Comparison of ENCODE assay signal across 9 mouse cellular contexts in the genomic region with DNA sequence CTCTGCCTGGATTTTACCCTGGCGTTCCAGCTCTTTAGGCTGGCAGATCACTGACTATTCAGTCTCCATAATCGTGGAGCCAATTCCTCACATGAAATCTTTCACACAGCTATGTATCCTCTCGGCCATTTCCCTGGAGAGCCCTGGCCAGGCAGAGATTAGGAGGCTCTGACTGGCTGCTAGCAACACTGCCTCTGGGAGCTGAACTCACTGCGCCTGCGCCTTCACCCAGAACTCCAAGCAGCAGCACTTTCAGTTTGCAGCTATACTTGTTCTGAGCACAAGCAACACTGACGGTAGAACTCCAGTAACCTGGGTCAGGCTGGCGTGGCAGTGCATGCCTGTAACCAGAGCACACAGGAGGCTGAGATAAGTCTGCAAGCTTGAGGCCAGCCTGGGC. TPM values are rescaled to one million over a fixed set of nuclear protein-coding genes. Genes with fewer than 3 reads are reported as not detected.
DNase-seq lines count a peak whose midpoint lies in the region; ATAC-seq and TF ChIP-seq lines count a peak whose summit lies in the region.
"Had no signal": no experiment of that assay in that cellular context is flagged by ENCODE, and none has a peak within 500 bp of the region (broad histone marks: within the 10 kb centered on the region; RNA-seq: fewer than 3 reads in every experiment).

No protein-coding gene starts in this region.

- peak overlapping the region; percentile 72 for H3K27ac ChIP-seq in gastrocnemius, adult 2 months
- H3K27ac ChIP-seq in hindbrain, embryonic 13.5 days = 0 out of 2 replicates have a peak overlapping the region, but pooled peaks have one; percentile 52
- H3K27ac ChIP-seq: neural tube, embryonic 12.5 days had no signal

- no peak for TF ChIP-seq CTCF in gastrocnemius, adult 2 months (IDR thresholded peaks at IDR 0.05)

- peaks cover 87% of the 10 kb centered on the region for H3K4me1 ChIP-seq in megakaryocyte, embryonic 14.5 days
- peaks cover 73% of the 10 kb centered on the region for H3K4me1 ChIP-seq in hindbrain, embryonic 13.5 days (replicated peaks)

- 76% methylated on average over 7 of the region's 7 CpGs for WGBS in hindbrain, embryonic 13.5 days

- H3K27me3 ChIP-seq in megakaryocyte, embryonic 14.5 days (replicated peaks) = no peaks in the 10 kb centered on the region
- H3K27me3 ChIP-seq in hindbrain, embryonic 13.5 days = no peaks in the 10 kb centered on the region
- H3K27me3 ChIP-seq: neural tube, embryonic 12.5 days had no signal

- intact Hi-C loops in gastrocnemius, adult 2 months (cut with DNase I) = no loop called here
- intact Hi-C loops in left cerebral cortex, postnatal 25 days (cut with DNase I) = no loop called here

- H3K36me3 ChIP-seq in megakaryocyte, embryonic 14.5 days (replicated peaks; ENCODE audit: low read length) = peaks cover 32% of the 10 kb centered on the region
- H3K36me3 ChIP-seq in hindbrain, embryonic 13.5 days = no peaks in the 10 kb centered on the region
- H3K36me3 ChIP-seq: neural tube, embryonic 12.5 days had no signal

- H3K9me3 ChIP-seq in megakaryocyte, embryonic 14.5 days = no peaks in the 10 kb centered on the region
- H3K9me3 ChIP-seq in hindbrain, embryonic 13.5 days = no peaks in the 10 kb centered on the region
- H3K9me3 ChIP-seq: neural tube, embryonic 12.5 days had no signal

- DNase-seq in gastrocnemius, adult 2 months = peak; percentile 80
- no peak for DNase-seq in left cerebral cortex, postnatal 25 days (ENCODE audit: low spot score in 2 of 2)
- DNase-seq in thymus, postnatal 25 days = no peak
- DNase-seq in layer of hippocampus, adult 9-10 months (ENCODE audit: low spot score) = no peak

- H3K4me3 ChIP-seq in megakaryocyte, embryonic 14.5 days (replicated peaks) = peak overlapping the region; percentile 57
- peak overlapping the region; percentile 42 for H3K4me3 ChIP-seq in gastrocnemius, adult 2 months
- no peak overlapping the region for H3K4me3 ChIP-seq in hindbrain, embryonic 13.5 days
- H3K4me3 ChIP-seq: neural tube, embryonic 12.5 days had no signal

- no peak for ATAC-seq in megakaryocyte, adult 5-6 weeks (ENCODE audit: poor library complexity, severe bottlenecking)
- 0 out of 2 replicates have a peak, but pooled peaks have one; percentile 14 for ATAC-seq in hindbrain, embryonic 13.5 days (ENCODE audit: low FRiP score)
- ATAC-seq in megakaryocyte-erythroid progenitor cell, adult 5-6 weeks (replicated peaks; ENCODE audit: low FRiP score, low TSS enrichment, poor library complexity, severe bottlenecking) = peak; percentile 16; the same call in 1 of the 2 replicates

- H3K4me2 ChIP-seq in hindbrain, embryonic 13.5 days = no peak overlapping the region
- H3K4me2 ChIP-seq: neural tube, embryonic 12.5 days had no signal

- H3K9ac ChIP-seq in hindbrain, embryonic 13.5 days = peak overlapping the region; percentile 46; the same call in 1 of the 2 replicates
- H3K9ac ChIP-seq: neural tube, embryonic 12.5 days had no signal

RNA-seq across cellular contexts. Expression of a gene that starts 32.1 kb away (rescaled TPM):
- 53.6 and 62.1 TPM in 2 replicates for polyA plus RNA-seq in megakaryocyte, embryonic 14.5 days (2012; ENCODE audit: insufficient read depth, low replicate concordance)
- 21.0 and 24.6 TPM in 2 replicates for total RNA-seq in megakaryocyte, adult 5-6 weeks (2015)
- 15.9 and 20.3 TPM in 2 replicates for total RNA-seq in megakaryocyte, adult 5-6 weeks (2017)
- 10 to 100 TPM; 21.7 to 29.8 TPM for total RNA-seq in gastrocnemius, adult 2 months (2021)
- polyA plus RNA-seq in hindbrain, embryonic 13.5 days (2015; fragmentation: Nextera tagmentation; extraction: Ambion mirVana) = 11.9 and 12.1 TPM in 2 replicates
- 54.8 and 74.3 TPM in 2 replicates for total RNA-seq in megakaryocyte-erythroid progenitor cell, adult 5-6 weeks (2014; fragmentation: Nextera tagmentation)
- total RNA-seq in megakaryocyte-erythroid progenitor cell, adult 5-6 weeks (2017) = 27.8 and 37.6 TPM in 2 replicates
- total RNA-seq in left cerebral cortex, postnatal 25 days (2021) = 10 to 100 TPM; 72.1 to 76.6 TPM
